Mouse (Mus musculus): Measurements from ENCODE around the gene Dynlrb2. TPM values are rescaled to one million over a fixed set of nuclear protein-coding genes. Genes with fewer than 3 reads are reported as not detected.

Dynlrb2 gene
- polyA plus RNA-seq, 1 experiment from 2014 or later: not detected

DNA sequence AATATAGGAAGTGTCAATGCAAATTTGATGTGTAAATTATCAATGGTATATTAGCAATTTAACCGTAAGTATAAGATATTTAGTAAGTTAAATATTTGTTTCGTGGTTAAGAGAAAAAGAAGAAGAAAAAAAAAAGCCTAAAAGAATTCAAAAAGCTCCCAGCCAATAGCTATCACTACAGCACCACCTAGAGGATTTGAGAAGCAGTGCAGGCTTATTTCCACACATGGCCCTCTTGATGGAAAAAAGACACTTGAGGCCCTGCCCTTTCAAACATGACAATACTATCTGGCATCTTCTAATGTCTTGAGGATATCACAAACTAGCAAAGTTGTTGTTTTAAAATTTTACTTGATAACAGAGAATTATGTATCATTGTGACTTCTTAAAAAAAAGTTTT, 20.7 kb upstream of the Dynlrb2 start:
- no peak overlapping the region for H3K4me3 ChIP-seq (ENCODE audit: low read depth, low read length)
- H3K4me2 ChIP-seq (ENCODE audit: low read length): no peak overlapping the region
- H3K4me1 ChIP-seq (replicated peaks; ENCODE audit: control insufficient read depth, insufficient read depth, low read length): no peaks in the 10 kb centered on the region
- no peak for ATAC-seq (replicated peaks; ENCODE audit: low FRiP score, low TSS enrichment, low read depth)
- 15% methylated on average over 2 of the region's 2 CpGs for WGBS
- no peaks in the 10 kb centered on the region for H3K27me3 ChIP-seq (replicated peaks; ENCODE audit: control insufficient read depth, insufficient read depth, low read length)
- H3K27ac ChIP-seq (ENCODE audit: low read depth): no peak overlapping the region
- H3K36me3 ChIP-seq (ENCODE audit: control insufficient read depth, insufficient read depth, low read length): no peaks in the 10 kb centered on the region
- no peak overlapping the region for H3K9ac ChIP-seq (ENCODE audit: low read length)
- DNase-seq (ENCODE audit: low spot score): no peak
- no peaks in the 10 kb centered on the region for H3K9me3 ChIP-seq (ENCODE audit: control insufficient read depth, low read length)

- Histone ChIP-seq H3K4me2 (ENCODE audit: low read length) (no peak overlapping the region), H3K27ac (ENCODE audit: low read depth) (no peak overlapping the region), H3K9ac (ENCODE audit: low read length) (no peak overlapping the region), H3K27me3 (replicated peaks; ENCODE audit: control insufficient read depth, insufficient read depth, low read length) (no peaks in the 10 kb centered on the region), H3K4me1 (replicated peaks; ENCODE audit: control insufficient read depth, insufficient read depth, low read length) (no peaks in the 10 kb centered on the region), H3K9me3 (ENCODE audit: control insufficient read depth, low read length) (no peaks in the 10 kb centered on the region), H3K4me3 (ENCODE audit: low read depth, low read length) (no peak overlapping the region), H3K36me3 (ENCODE audit: control insufficient read depth, insufficient read depth, low read length) (no peaks in the 10 kb centered on the region)
- no peak for DNase-seq (ENCODE audit: low spot score)
- no peak for ATAC-seq (replicated peaks; ENCODE audit: low FRiP score, low TSS enrichment, low read depth)
- 86% methylated on average over 2 of the region's 2 CpGs for whole genome bisulfite sequencing
Observed at GRCm38 (mm10) chr8:116488546-116488945, 16.2 kb upstream of the Dynlrb2 start.

DNA sequence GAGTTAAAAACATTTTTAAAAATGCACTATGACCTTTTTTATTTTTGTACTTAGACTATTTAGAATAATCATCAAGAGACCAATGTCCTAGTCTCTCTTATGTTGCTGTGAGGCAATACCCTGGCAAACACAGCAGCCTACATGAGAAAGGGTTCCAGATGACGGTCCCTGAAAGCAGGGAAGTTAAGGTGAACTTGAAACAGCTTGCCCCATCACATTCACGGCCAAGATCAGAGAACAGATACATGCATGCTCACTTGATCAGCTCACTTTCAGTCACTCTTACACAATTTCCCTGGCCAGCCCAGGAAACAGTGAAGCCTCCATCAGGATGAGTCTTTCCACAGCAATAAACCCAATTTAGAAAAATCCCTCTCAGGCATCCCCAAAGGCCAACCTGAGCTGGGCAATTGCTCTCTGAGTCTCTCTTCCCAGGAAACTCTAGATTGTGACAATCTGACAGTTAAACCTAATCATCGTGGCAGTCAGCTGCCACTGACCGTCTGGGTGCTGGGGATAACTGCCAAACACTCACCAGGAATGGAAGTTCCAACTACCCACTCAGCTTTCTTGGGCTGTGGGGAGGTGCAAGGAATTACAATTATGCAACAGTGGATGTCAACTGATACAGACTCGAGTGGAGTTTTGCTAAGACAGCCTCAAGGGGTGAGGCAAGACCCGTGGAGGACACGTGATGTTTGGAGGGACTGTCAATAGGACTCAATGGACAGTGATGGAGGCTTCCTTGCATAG, 4.5 kb upstream of the Dynlrb2 start:
- Histone ChIP-seq H3K9me3 (ENCODE audit: control insufficient read depth, low read length) (no peaks in the 10 kb centered on the region; the same call in 1 of the 2 replicates), H3K27me3 (replicated peaks; ENCODE audit: control insufficient read depth, insufficient read depth, low read length) (no peaks in the 10 kb centered on the region), H3K4me3 (ENCODE audit: low read depth, low read length) (no peak overlapping the region), H3K27ac (ENCODE audit: low read depth) (no peak overlapping the region), H3K36me3 (ENCODE audit: control insufficient read depth, insufficient read depth, low read length) (no peaks in the 10 kb centered on the region), H3K9ac (ENCODE audit: low read length) (no peak overlapping the region), H3K4me2 (ENCODE audit: low read length) (no peak overlapping the region), H3K4me1 (replicated peaks; ENCODE audit: control insufficient read depth, insufficient read depth, low read length) (no peaks in the 10 kb centered on the region)
- 78% methylated on average over 7 of the region's 7 CpGs for WGBS
- no peak for ATAC-seq (replicated peaks; ENCODE audit: low FRiP score, low TSS enrichment, low read depth)
- no peak for DNase-seq (ENCODE audit: low spot score)

DNA sequence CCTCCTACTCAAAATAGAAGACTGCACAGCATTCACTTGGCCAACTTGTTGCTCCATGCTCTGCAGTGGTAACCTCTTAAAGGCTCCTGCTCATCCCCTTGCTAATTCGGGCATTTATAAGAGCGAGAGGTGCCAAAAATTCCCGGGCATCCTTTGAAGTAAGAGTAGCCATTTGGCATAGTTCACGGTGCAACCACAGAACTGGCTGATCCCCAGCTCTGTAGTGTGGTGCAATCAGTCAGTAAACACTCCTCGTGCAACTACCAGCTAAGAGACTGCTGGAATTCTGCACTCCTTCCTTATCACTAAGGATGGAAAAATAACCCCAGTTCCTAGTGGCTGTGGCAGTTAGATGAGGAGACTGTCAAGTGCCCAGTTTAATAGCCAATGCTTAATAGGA, 3.9 kb downstream of the Dynlrb2 start:
- Histone ChIP-seq H3K4me2 (ENCODE audit: low read length) (no peak overlapping the region), H3K4me1 (replicated peaks; ENCODE audit: control insufficient read depth, insufficient read depth, low read length) (no peaks in the 10 kb centered on the region), H3K9me3 (ENCODE audit: control insufficient read depth, low read length) (no peaks in the 10 kb centered on the region), H3K27ac (ENCODE audit: low read depth) (no peak overlapping the region), H3K4me3 (ENCODE audit: low read depth, low read length) (no peak overlapping the region), H3K27me3 (replicated peaks; ENCODE audit: control insufficient read depth, insufficient read depth, low read length) (no peaks in the 10 kb centered on the region), H3K36me3 (ENCODE audit: control insufficient read depth, insufficient read depth, low read length) (no peaks in the 10 kb centered on the region), H3K9ac (ENCODE audit: low read length) (no peak overlapping the region)
- WGBS: 64% methylated on average over 5 of the region's 5 CpGs
- ATAC-seq (replicated peaks; ENCODE audit: low FRiP score, low TSS enrichment, low read depth) (no peak), DNase-seq (ENCODE audit: low spot score) (no peak)

- no peak overlapping the region for H3K27ac ChIP-seq (ENCODE audit: low read depth)
- H3K4me1 ChIP-seq (replicated peaks; ENCODE audit: control insufficient read depth, insufficient read depth, low read length): no peaks in the 10 kb centered on the region
- no peaks in the 10 kb centered on the region for H3K9me3 ChIP-seq (ENCODE audit: control insufficient read depth, low read length)
- no peak overlapping the region for H3K4me3 ChIP-seq (ENCODE audit: low read depth, low read length)
- DNase-seq (ENCODE audit: low spot score) (no peak), ATAC-seq (replicated peaks; ENCODE audit: low FRiP score, low TSS enrichment, low read depth) (no peak)
- WGBS: 59% methylated on average over 3 of the region's 3 CpGs
- no peaks in the 10 kb centered on the region for H3K27me3 ChIP-seq (replicated peaks; ENCODE audit: control insufficient read depth, insufficient read depth, low read length)
- no peaks in the 10 kb centered on the region for H3K36me3 ChIP-seq (ENCODE audit: control insufficient read depth, insufficient read depth, low read length)
- H3K9ac ChIP-seq (ENCODE audit: low read length): no peak overlapping the region
- H3K4me2 ChIP-seq (ENCODE audit: low read length): no peak overlapping the region
Observed at GRCm38 (mm10) chr8:116509247-116509646, 4.5 kb downstream of the Dynlrb2 start.

DNA sequence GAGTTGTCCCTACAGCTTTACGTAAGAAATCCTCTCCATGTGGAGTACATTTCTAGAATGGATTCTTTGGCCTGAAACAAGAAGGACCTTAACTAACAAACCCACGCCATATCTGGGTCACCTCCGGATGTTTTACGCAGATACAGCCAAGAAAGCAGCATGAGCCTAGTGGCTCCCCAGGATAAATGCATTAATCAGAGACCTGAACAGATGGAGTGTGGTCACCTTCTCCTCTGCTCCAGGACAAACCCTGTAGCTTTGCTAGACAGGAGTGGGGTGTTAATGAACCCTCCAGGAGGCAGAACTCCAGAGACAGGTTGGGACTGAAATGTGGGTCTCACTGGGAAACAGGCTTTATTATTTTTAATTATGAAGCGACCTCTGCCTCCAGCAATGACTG, 14.9 kb downstream of the Dynlrb2 start:
- ATAC-seq (replicated peaks; ENCODE audit: low FRiP score, low TSS enrichment, low read depth): no peak
- no peak for DNase-seq (ENCODE audit: low spot score)
- no peaks in the 10 kb centered on the region for H3K27me3 ChIP-seq (replicated peaks; ENCODE audit: control insufficient read depth, insufficient read depth, low read length)
- peaks cover 11% of the 10 kb centered on the region for H3K9me3 ChIP-seq (ENCODE audit: control insufficient read depth, low read length)
- no peaks in the 10 kb centered on the region for H3K36me3 ChIP-seq (ENCODE audit: control insufficient read depth, insufficient read depth, low read length)
- H3K4me1 ChIP-seq (replicated peaks; ENCODE audit: control insufficient read depth, insufficient read depth, low read length): no peaks in the 10 kb centered on the region
- no peak overlapping the region for H3K4me2 ChIP-seq (ENCODE audit: low read length)
- no peak overlapping the region for H3K9ac ChIP-seq (ENCODE audit: low read length)
- H3K27ac ChIP-seq (ENCODE audit: low read depth): no peak overlapping the region
- 88% methylated on average over 5 of the region's 5 CpGs for WGBS
- no peak overlapping the region for H3K4me3 ChIP-seq (ENCODE audit: low read depth, low read length)

- DNase-seq (ENCODE audit: low spot score) (no peak), ATAC-seq (replicated peaks; ENCODE audit: low FRiP score, low TSS enrichment, low read depth) (no peak)
- Histone ChIP-seq H3K36me3 (ENCODE audit: control insufficient read depth, insufficient read depth, low read length) (no peaks in the 10 kb centered on the region), H3K9me3 (ENCODE audit: control insufficient read depth, low read length) (peaks cover 11% of the 10 kb centered on the region), H3K4me3 (ENCODE audit: low read depth, low read length) (no peak overlapping the region), H3K4me2 (ENCODE audit: low read length) (no peak overlapping the region), H3K27me3 (replicated peaks; ENCODE audit: control insufficient read depth, insufficient read depth, low read length) (no peaks in the 10 kb centered on the region), H3K9ac (ENCODE audit: low read length) (no peak overlapping the region), H3K4me1 (replicated peaks; ENCODE audit: control insufficient read depth, insufficient read depth, low read length) (no peaks in the 10 kb centered on the region), H3K27ac (ENCODE audit: low read depth) (no peak overlapping the region)
- WGBS: 92% methylated on average over 4 of the region's 4 CpGs
Observed at GRCm38 (mm10) chr8:116521208-116521607, 16.4 kb downstream of the Dynlrb2 start.

- 84% methylated on average over 3 of the region's 3 CpGs for WGBS
- H3K27me3 ChIP-seq (replicated peaks; ENCODE audit: control insufficient read depth, insufficient read depth, low read length): no peaks in the 10 kb centered on the region
Observed at GRCm38 (mm10) chr8:116521641-116522040, 16.9 kb downstream of the Dynlrb2 start.

DNA sequence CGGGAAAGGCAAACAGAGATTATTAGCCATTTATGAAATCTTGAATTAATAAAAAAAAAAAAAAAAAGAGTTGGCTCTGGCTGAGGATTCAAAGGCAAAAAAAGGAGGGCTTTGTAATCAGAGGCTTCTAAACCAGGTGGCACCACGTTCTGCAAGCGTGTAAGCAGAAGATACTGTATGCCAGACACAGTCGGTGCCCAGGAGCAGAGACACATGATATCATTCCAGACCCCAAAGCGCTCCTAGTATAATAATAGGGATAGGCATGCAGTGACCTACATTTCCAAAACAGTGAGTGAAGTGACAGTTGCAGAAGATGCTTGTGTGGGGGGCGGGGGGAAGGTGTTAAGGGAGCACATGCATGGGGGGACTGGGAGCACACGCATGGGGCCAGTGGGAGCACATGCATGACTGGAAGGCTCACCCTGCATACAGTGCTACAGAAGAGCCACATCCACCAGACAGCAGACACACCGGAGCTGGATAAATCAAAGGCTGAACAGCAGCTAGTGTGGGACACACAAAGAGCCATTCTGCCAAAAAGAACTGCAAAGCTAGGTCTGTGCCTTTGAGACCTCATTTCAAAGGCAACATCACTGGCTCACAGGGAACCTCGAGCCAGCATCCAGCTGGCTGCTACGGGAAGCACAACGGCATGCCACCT, 17.5 kb downstream of the Dynlrb2 start:
- no peak for ATAC-seq (replicated peaks; ENCODE audit: low FRiP score, low TSS enrichment, low read depth)
- no peaks in the 10 kb centered on the region for H3K36me3 ChIP-seq (ENCODE audit: control insufficient read depth, insufficient read depth, low read length)
- no peak overlapping the region for H3K27ac ChIP-seq (ENCODE audit: low read depth)
- WGBS: 83% methylated on average over 11 of the region's 11 CpGs
- no peaks in the 10 kb centered on the region for H3K27me3 ChIP-seq (replicated peaks; ENCODE audit: control insufficient read depth, insufficient read depth, low read length)
- no peak for DNase-seq (ENCODE audit: low spot score)
- no peak overlapping the region for H3K4me3 ChIP-seq (ENCODE audit: low read depth, low read length)
- H3K9me3 ChIP-seq (ENCODE audit: control insufficient read depth, low read length): peaks cover under 1% of the 10 kb centered on the region; the same call in 1 of the 2 replicates
- no peak overlapping the region for H3K9ac ChIP-seq (ENCODE audit: low read length)
- H3K4me2 ChIP-seq (ENCODE audit: low read length): no peak overlapping the region
- H3K4me1 ChIP-seq (replicated peaks; ENCODE audit: control insufficient read depth, insufficient read depth, low read length): no peaks in the 10 kb centered on the region

More at GRCm38 (mm10) chr8:116521641-116522040, 16.9 kb downstream of the Dynlrb2 start:
- no peak for DNase-seq (ENCODE audit: low spot score)
- Histone ChIP-seq H3K27ac (ENCODE audit: low read depth) (no peak overlapping the region), H3K4me1 (replicated peaks; ENCODE audit: control insufficient read depth, insufficient read depth, low read length) (no peaks in the 10 kb centered on the region), H3K9ac (ENCODE audit: low read length) (no peak overlapping the region), H3K4me3 (ENCODE audit: low read depth, low read length) (no peak overlapping the region), H3K9me3 (ENCODE audit: control insufficient read depth, low read length) (peaks cover 7% of the 10 kb centered on the region), H3K36me3 (ENCODE audit: control insufficient read depth, insufficient read depth, low read length) (no peaks in the 10 kb centered on the region), H3K4me2 (ENCODE audit: low read length) (no peak overlapping the region)
- ATAC-seq (replicated peaks; ENCODE audit: low FRiP score, low TSS enrichment, low read depth): no peak
